Mouse (Mus musculus) gastrocnemius, adult 8-10 months (tissue): ENCODE results near the gene Ngly1. TPM values are rescaled to one million over a fixed set of nuclear protein-coding genes. Genes with fewer than 3 reads are reported as not detected.

Experiments used
- DNase-seq, 2 experiments: peaks; one replicate each; pipeline ENCODE4 v3.0.0; 2022; ENCODE audit warnings: low spot score in 2 of 2
- total RNA-seq, 4 experiments: library from RNA; stranded (reverse); gene quantifications; 2 replicates each; pipeline ENCODE4 v1.2.4; 2022

Ngly1 gene
- total RNA-seq, result 10 to 100 TPM; 42.2 to 51.3 (median 47.6) TPM

GRCm38 (mm10) chr14:16249171-16249874, at the start of gene Ngly1, which contains the start of gene Oxsm:
Gene Ngly1, plus strand, starts transcription at chr14:16249280.
Gene Oxsm, minus strand, starts transcription at chr14:16249808.
- DNase-seq, result peak; percentile 76 to 81

GRCm38 (mm10) chr14:16200220-16200912, 48.7 kb upstream of the Ngly1 start:
- DNase-seq, result no peak

- DNase-seq, result no peak
Observed at GRCm38 (mm10) chr14:16200969-16201638, 48.0 kb upstream of the Ngly1 start.

GRCm38 (mm10) chr14:16201673-16202072, 47.4 kb upstream of the Ngly1 start:
- DNase-seq, result no peak

GRCm38 (mm10) chr14:16207722-16208121, 41.4 kb upstream of the Ngly1 start:
- DNase-seq, result no peak

GRCm38 (mm10) chr14:16219015-16219414, 30.1 kb upstream of the Ngly1 start:
- no peak for DNase-seq

- DNase-seq, result no peak
Observed at GRCm38 (mm10) chr14:16229395-16229794, 19.7 kb upstream of the Ngly1 start.

GRCm38 (mm10) chr14:16230581-16230980, 18.5 kb upstream of the Ngly1 start:
- DNase-seq, result no peak

GRCm38 (mm10) chr14:16233515-16233914, 15.6 kb upstream of the Ngly1 start:
- no peak for DNase-seq

GRCm38 (mm10) chr14:16236466-16236865, 12.6 kb upstream of the Ngly1 start:
- DNase-seq, result no peak

- DNase-seq, result no peak
Observed at GRCm38 (mm10) chr14:16242193-16242815, 6.8 kb upstream of the Ngly1 start.

- DNase-seq, result peak; percentile 72 to 84
Observed at GRCm38 (mm10) chr14:16242947-16243602, 6.0 kb upstream of the Ngly1 start.

GRCm38 (mm10) chr14:16243603-16244209, 5.4 kb upstream of the Ngly1 start:
- DNase-seq, result no peak

- no peak for DNase-seq
Observed at GRCm38 (mm10) chr14:16244370-16244769, 4.7 kb upstream of the Ngly1 start.

GRCm38 (mm10) chr14:16245127-16245526, 4.0 kb upstream of the Ngly1 start:
- no peak for DNase-seq

- DNase-seq, result no peak
Observed at GRCm38 (mm10) chr14:16246340-16246912, 2.7 kb upstream of the Ngly1 start.

- DNase-seq, result no peak
Observed at GRCm38 (mm10) chr14:16248135-16248534, 945 bp upstream of the Ngly1 start.

GRCm38 (mm10) chr14:16248603-16249157, 400 bp upstream of the Ngly1 start:
- no peak for DNase-seq

- no peak for DNase-seq
Observed at GRCm38 (mm10) chr14:16250099-16250498, 1.0 kb downstream of the Ngly1 start.

- no peak for DNase-seq
Observed at GRCm38 (mm10) chr14:16255745-16256144, 6.7 kb downstream of the Ngly1 start.
